Comparison of ENCODE assay signal across 8 mouse cellular contexts in genomic region chr14:101640153-101640843, GRCm38 (mm10). TPM values are rescaled to one million over a fixed set of nuclear protein-coding genes. Genes with fewer than 3 reads are reported as not detected.
DNase-seq lines count a peak whose midpoint lies in the region; ATAC-seq and TF ChIP-seq lines count a peak whose summit lies in the region.

Gene Commd6, minus strand, starts transcription at chr14:101640686.

- no peaks in the 10 kb centered on the region for H3K27me3 ChIP-seq in heart, embryonic 10.5 days (ENCODE audit: insufficient read depth, poor library complexity, severe bottlenecking)
- H3K27me3 ChIP-seq in kidney, embryonic 15.5 days, result no peaks in the 10 kb centered on the region

- H3K36me3 ChIP-seq in heart, embryonic 10.5 days, result no peaks in the 10 kb centered on the region; the same call in 1 of the 2 replicates
- H3K36me3 ChIP-seq in kidney, embryonic 15.5 days, result peaks cover 6% of the 10 kb centered on the region; the same call in 1 of the 2 replicates

- TF ChIP-seq CTCF in bone marrow macrophage, adult 2 months (IDR thresholded peaks at IDR 0.05; ENCODE audit: low read depth, low read length), result no peak
- no peak for TF ChIP-seq CTCF in embryonic fibroblast, embryonic 13.5 days (IDR thresholded peaks at IDR 0.05; ENCODE audit: borderline replicate concordance, insufficient read depth, low read length)

- H3K9ac ChIP-seq in kidney, embryonic 15.5 days, result peak within 1 kb of the TSS; percentile 81

- peak within 1 kb of the TSS; percentile 90 for H3K27ac ChIP-seq in bone marrow macrophage, adult 2 months (ENCODE audit: insufficient read depth, low read depth, low read length)
- peak within 1 kb of the TSS; percentile 87 for H3K27ac ChIP-seq in embryonic fibroblast, embryonic 13.5 days (ENCODE audit: insufficient read depth, low read length)
- peak within 1 kb of the TSS; percentile 94 for H3K27ac ChIP-seq in heart, embryonic 10.5 days
- H3K27ac ChIP-seq in kidney, embryonic 15.5 days, result peak within 1 kb of the TSS; percentile 90

- WGBS in heart, embryonic 10.5 days, result 0% methylated on average over 39 of the region's 39 CpGs
- whole genome bisulfite sequencing in kidney, embryonic 15.5 days, result under 1% methylated on average over 39 of the region's 39 CpGs

- H3K9me3 ChIP-seq in heart, embryonic 10.5 days, result no peaks in the 10 kb centered on the region
- H3K9me3 ChIP-seq in kidney, embryonic 15.5 days (replicated peaks), result no peaks in the 10 kb centered on the region

- DNase-seq in A20 (ENCODE audit: low read depth, low spot score) (peak; percentile 99), liver (peak; percentile 90)
- peak; percentile 95 for DNase-seq in heart, embryonic 10.5 days (ENCODE audit: low spot score)
- DNase-seq in spleen, postnatal 4 days (ENCODE audit: low spot score in 2 of 2), result peak; percentile 85 to 90

- H3K4me2 ChIP-seq in kidney, embryonic 15.5 days, result peak within 1 kb of the TSS; percentile 75

- H3K4me1 ChIP-seq in bone marrow macrophage, adult 2 months (ENCODE audit: control insufficient read depth, insufficient read depth, low read length), result peaks cover 20% of the 10 kb centered on the region
- H3K4me1 ChIP-seq in embryonic fibroblast, embryonic 13.5 days (ENCODE audit: control insufficient read depth, insufficient read depth, low read length), result peaks cover 2% of the 10 kb centered on the region; the same call in 1 of the 2 replicates
- H3K4me1 ChIP-seq in heart, embryonic 10.5 days, result peaks cover 7% of the 10 kb centered on the region; the same call in 1 of the 2 replicates
- H3K4me1 ChIP-seq in kidney, embryonic 15.5 days, result peaks cover 6% of the 10 kb centered on the region

- ATAC-seq in kidney, embryonic 15.5 days (replicated peaks; ENCODE audit: low FRiP score), result peak; percentile 99
- peak; percentile 94 for ATAC-seq in monocyte, adult 5-6 weeks (replicated peaks; ENCODE audit: insufficient number of reproducible peaks, low FRiP score, low TSS enrichment, poor library complexity, severe bottlenecking)

- TF ChIP-seq POLR2A in bone marrow macrophage, adult 2 months (IDR thresholded peaks at IDR 0.05; ENCODE audit: borderline replicate concordance, low read depth, low read length), result no peak
- TF ChIP-seq POLR2A in embryonic fibroblast, embryonic 13.5 days (IDR thresholded peaks at IDR 0.05; ENCODE audit: low read depth, low read length), result peak; percentile 91

- H3K4me3 ChIP-seq in bone marrow macrophage, adult 2 months (ENCODE audit: insufficient read depth, low read length), result peak within 1 kb of the TSS; percentile 92
- peak within 1 kb of the TSS; percentile 76 for H3K4me3 ChIP-seq in embryonic fibroblast, embryonic 13.5 days (ENCODE audit: insufficient read depth, low read length)
- peak within 1 kb of the TSS; percentile 89 for H3K4me3 ChIP-seq in heart, embryonic 10.5 days
- H3K4me3 ChIP-seq in kidney, embryonic 15.5 days (replicated peaks), result peak within 1 kb of the TSS; percentile 93

RNA-seq across cellular contexts. Expression of gene Commd6, which starts in this region (rescaled TPM):
- 50.4 and 56.2 TPM in 2 replicates for polyA plus RNA-seq in bone marrow macrophage, adult 2 months (2012; ENCODE audit: insufficient read depth, insufficient read length, missing spikeins)
- polyA plus RNA-seq in embryonic fibroblast, embryonic 13.5 days (2011; ENCODE audit: insufficient read length, low read depth, missing spikeins), result 32.8 and 34.9 TPM in 2 replicates
- 83.6 and 84.6 TPM in 2 replicates for polyA plus RNA-seq in heart, embryonic 10.5 days (2016; fragmentation: Nextera tagmentation; extraction: Ambion mirVana)
- 93.3 and 107 TPM in 2 replicates for polyA plus RNA-seq in kidney, embryonic 15.5 days (2015; fragmentation: Nextera tagmentation; extraction: Ambion mirVana)
- 32.2 to 50.3 TPM (median 48.2 TPM) in 3 replicates for total RNA-seq in monocyte, adult 5-6 weeks (2017)

Comparison
In these comparisons a context has a peak if more than half of its experiments do, and no peak if none do; other contexts are left out.
1. Peak in every context shown above with its lines: DNase-seq, ATAC-seq, H3K4me3 ChIP-seq and H3K27ac ChIP-seq.